Mouse (Mus musculus): ENCODE results near the gene Nudt22. TPM values are rescaled to one million over a fixed set of nuclear protein-coding genes. Genes with fewer than 3 reads are reported as not detected.

Gene Nudt22
- polyA plus RNA-seq (2015; fragmentation: Nextera tagmentation; extraction: Ambion mirVana) = 9.5 and 10.4 TPM in 2 replicates

DNA sequence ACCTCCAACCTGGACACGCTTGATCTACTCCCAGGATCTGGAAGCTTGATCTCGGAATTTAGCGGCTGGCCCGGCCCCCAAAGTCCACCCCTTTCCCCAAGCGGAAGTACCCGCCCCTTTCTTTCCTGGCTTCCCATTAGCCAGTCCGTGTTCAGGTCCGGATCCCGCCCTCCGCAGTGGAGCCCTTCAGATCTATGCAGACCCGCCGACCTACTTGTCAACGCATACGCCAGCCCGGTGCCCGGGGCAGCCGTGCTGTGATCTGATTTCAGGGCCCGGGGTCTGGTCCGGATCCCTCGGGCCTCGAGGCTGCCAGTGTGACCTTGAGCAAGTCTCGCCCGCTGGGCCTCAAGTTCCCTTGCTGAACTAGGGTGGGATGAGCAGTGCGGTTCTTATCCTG, at the start of gene Nudt22, which contains the start of gene Trpt1:
Gene Nudt22, minus strand, starts transcription at position 112 of the 400 bp plus-strand sequence.
Gene Trpt1, plus strand, starts transcription at position 126 of the 400 bp plus-strand sequence.
- Histone ChIP-seq H3K9me3 (replicated peaks) (no peaks in the 10 kb centered on the region), H3K4me3 (replicated peaks) (peak within 1 kb of the TSS; percentile 67), H3K27ac (replicated peaks) (peak within 1 kb of the TSS; percentile 67), H3K9ac (peak within 1 kb of the TSS; percentile 67), H3K36me3 (replicated peaks) (peaks cover 37% of the 10 kb centered on the region), H3K27me3 (no peaks in the 10 kb centered on the region), H3K4me2 (peak within 1 kb of the TSS; percentile 92), H3K4me1 (replicated peaks) (peaks cover 49% of the 10 kb centered on the region)
- ATAC-seq (ENCODE audit: insufficient read depth) = peak; percentile 63
- under 1% methylated on average over 24 of the region's 24 CpGs for WGBS (ENCODE audit: insufficient replicate concordance)

DNA sequence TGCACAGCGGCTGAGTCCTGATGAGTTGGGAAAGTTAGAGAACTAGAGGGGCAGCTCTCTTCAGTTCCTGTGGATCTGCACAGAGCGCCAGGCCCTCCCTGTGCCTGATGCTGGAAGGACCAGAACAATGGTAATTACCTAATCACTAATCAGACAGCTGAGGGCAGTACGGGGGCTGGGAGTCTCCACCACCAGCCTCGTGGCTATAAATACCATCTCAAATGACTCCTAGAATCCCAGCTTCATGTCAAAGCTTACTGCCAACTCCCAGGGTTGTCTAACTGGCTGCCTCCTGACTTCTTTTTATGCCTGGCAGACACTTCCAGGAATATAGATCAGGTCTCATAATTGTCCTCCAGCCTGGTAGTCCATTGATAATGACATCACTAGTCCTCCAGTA, 48.8 kb upstream of the Nudt22 start:
- WGBS (ENCODE audit: insufficient replicate concordance) = 49% methylated on average over 4 of the region's 4 CpGs
- no peak overlapping the region for H3K4me3 ChIP-seq (replicated peaks)
- no peaks in the 10 kb centered on the region for H3K36me3 ChIP-seq (replicated peaks)
- no peaks in the 10 kb centered on the region for H3K9me3 ChIP-seq (replicated peaks)
- peaks cover 11% of the 10 kb centered on the region for H3K4me1 ChIP-seq (replicated peaks)
- H3K27ac ChIP-seq (replicated peaks) = no peak overlapping the region
- no peak for ATAC-seq (ENCODE audit: insufficient read depth)
- no peak overlapping the region for H3K4me2 ChIP-seq
- H3K9ac ChIP-seq = no peak overlapping the region
- no peaks in the 10 kb centered on the region for H3K27me3 ChIP-seq

DNA sequence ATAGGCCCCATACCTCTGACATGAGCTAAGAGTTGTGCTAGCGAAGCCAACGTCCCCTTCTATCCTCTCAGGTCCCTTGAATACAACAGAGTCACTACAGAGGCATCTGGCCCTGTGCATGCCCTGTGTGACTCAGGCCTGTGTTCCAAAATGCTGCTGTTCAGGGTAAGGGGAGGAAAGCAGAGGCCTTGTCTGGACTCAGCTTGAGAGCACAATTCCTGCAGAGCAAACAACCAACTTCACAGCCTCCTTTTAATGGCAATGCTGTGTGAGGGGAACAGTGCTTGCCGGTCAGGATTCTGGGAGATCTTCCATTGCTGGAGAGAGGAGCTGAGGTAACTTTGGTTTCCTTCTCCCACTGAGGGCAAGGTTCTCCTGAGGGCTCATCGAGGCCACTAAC, 48.4 kb upstream of the Nudt22 start:
- H3K4me3 ChIP-seq (replicated peaks) = no peak overlapping the region
- peaks cover 11% of the 10 kb centered on the region for H3K4me1 ChIP-seq (replicated peaks)
- H3K27ac ChIP-seq (replicated peaks) = no peak overlapping the region
- 63% methylated on average over 4 of the region's 4 CpGs for WGBS (ENCODE audit: insufficient replicate concordance)
- no peak for ATAC-seq (ENCODE audit: insufficient read depth)
- H3K9me3 ChIP-seq (replicated peaks) = no peaks in the 10 kb centered on the region
- no peak overlapping the region for H3K4me2 ChIP-seq
- H3K36me3 ChIP-seq (replicated peaks) = no peaks in the 10 kb centered on the region
- no peak overlapping the region for H3K9ac ChIP-seq
- H3K27me3 ChIP-seq = no peaks in the 10 kb centered on the region

DNA sequence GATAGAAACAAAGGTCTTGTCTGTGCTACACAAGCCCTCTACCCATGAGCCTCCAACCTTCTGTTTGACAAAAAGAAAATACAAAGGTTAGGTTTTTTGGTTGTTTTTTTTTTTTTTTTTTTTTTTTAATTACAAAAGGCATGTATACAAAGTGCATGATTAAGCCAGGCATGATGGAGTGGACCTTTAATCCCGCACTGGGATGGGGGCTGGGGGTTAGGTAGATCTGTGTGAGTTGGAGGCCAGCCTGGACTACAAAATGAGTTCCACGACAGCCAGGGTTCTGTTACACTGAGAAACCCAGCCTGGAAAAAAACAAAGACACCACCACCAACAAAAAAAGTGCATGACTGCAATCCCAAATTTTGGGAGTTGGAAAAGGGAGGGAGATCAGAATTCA, 45.3 kb upstream of the Nudt22 start:
- H3K36me3 ChIP-seq (replicated peaks) = peaks cover 3% of the 10 kb centered on the region; the same call in 1 of the 2 replicates
- 79% methylated on average over 2 of the region's 2 CpGs for WGBS (ENCODE audit: insufficient replicate concordance)
- H3K9me3 ChIP-seq (replicated peaks) = no peaks in the 10 kb centered on the region
- H3K27ac ChIP-seq (replicated peaks) = peak overlapping the region; percentile 92
- ATAC-seq (ENCODE audit: insufficient read depth) = no peak
- H3K9ac ChIP-seq = peak overlapping the region; percentile 79
- H3K27me3 ChIP-seq = no peaks in the 10 kb centered on the region
- peak overlapping the region; percentile 73 for H3K4me3 ChIP-seq (replicated peaks)
- H3K4me2 ChIP-seq = peak overlapping the region; percentile 88
- H3K4me1 ChIP-seq (replicated peaks) = peaks cover 33% of the 10 kb centered on the region

DNA sequence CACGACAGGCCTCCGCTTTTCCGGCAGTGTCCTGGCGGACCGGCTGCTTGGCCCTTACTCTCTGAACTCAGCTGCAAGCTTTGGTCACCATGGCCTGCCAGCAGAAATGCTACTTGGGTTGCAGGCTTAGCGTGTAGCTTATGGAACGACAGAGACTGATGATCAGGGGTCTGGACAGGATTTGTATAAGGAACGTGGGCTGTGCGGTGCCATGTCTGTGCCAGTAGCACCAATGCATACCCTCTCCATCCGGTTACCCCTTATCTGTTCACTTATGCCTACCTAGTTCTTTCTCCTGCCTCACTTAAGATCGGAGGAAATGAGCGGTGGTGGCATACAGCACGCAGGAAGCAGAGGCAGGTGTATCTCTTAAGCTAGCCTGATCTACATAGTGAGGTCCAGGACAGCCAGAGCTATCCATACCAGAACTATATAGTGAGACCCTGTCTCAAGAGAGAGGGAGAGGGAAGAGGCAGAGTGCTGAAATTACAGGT, 44.8 kb upstream of the Nudt22 start:
- no peaks in the 10 kb centered on the region for H3K27me3 ChIP-seq
- peak overlapping the region; percentile 73 for H3K4me3 ChIP-seq (replicated peaks)
- H3K36me3 ChIP-seq (replicated peaks) = peaks cover 3% of the 10 kb centered on the region; the same call in 1 of the 2 replicates
- peaks cover 33% of the 10 kb centered on the region for H3K4me1 ChIP-seq (replicated peaks)
- peak overlapping the region; percentile 79 for H3K9ac ChIP-seq
- no peak for ATAC-seq (ENCODE audit: insufficient read depth)
- no peaks in the 10 kb centered on the region for H3K9me3 ChIP-seq (replicated peaks)
- 14% methylated on average over 13 of the region's 13 CpGs for WGBS (ENCODE audit: insufficient replicate concordance)
- H3K27ac ChIP-seq (replicated peaks) = peak overlapping the region; percentile 92
- H3K4me2 ChIP-seq = peak overlapping the region; percentile 88

DNA sequence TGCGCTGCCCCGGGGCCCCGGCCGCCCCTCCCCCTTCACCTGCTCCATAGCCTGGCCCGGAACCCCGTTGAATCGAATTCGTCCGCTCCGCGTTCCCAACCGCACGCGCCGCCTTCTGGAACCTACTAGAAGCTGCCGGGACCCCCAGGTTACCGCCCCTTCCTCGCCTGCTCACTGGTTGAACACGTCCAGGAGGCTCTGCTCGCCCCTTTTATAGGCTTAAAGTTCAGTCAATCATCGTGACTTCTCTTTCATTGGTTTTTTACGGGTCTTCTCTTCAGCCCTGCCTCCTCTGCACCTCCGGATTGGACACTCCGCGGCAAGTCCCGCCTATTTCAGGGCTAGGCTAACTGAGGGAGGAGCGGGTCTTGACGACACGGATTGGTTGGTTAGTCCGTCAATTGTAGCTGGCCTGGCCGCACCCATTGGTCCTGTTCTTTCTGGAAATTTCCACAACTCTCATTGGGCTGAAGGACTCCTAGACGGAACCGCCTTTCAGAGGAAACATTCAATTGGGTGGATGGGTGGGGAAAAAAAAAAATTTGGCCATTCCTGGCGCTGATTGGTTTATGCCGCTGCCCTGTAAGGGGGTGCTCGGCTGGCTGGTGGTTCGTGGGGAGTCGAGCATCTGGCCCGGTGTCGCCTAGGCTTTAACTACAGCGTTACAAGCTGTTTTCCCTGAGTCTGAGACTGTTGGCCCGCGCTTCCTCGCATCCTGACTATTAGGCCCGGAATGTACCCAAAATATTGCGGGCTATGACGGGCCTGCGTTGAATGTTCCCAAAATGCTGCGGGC, 44.1 kb upstream of the Nudt22 start, which contains the start of gene Stip1:
Gene Stip1, minus strand, starts transcription at position 127 of the 796 bp plus-strand sequence.
- WGBS (ENCODE audit: insufficient replicate concordance) = under 1% methylated on average over 49 of the region's 49 CpGs

DNA sequence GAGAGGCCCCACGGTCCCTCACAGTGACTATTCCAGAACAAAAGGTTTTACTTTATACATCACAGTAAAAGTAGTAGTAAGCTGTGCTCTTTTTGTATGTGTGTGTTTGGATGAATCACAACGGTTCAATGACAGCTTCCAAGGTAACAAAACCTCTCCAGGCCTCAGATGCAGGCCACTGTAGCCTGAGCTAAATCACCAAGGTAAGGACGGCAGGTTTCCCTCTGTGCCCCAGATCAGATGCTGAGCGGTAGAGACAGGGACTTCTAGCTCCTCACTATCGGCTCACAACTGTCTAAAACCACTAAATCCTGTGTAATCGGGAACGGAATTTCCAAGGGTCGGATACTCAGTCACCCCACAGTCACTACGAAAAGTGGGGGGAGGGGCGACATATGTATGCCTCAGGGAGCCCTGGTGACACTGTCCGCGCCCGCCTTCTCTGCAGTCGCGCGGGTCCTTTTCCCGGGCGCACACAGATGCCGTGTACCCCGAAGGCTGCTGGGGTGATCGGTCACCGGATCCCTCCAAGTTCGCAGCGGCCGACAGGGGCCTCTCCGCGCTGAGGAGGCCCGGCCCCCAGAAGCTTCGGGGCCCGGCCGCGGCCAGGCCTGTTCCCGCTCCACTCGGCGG, 43.3 kb upstream of the Nudt22 start:
- WGBS (ENCODE audit: insufficient replicate concordance) = 2% methylated on average over 35 of the region's 35 CpGs
- Histone ChIP-seq H3K9me3 (replicated peaks) (no peaks in the 10 kb centered on the region), H3K4me1 (replicated peaks) (peaks cover 33% of the 10 kb centered on the region), H3K36me3 (replicated peaks) (peaks cover 18% of the 10 kb centered on the region), H3K27me3 (no peaks in the 10 kb centered on the region), H3K4me2 (peak overlapping the region; percentile 80), H3K4me3 (replicated peaks) (peak overlapping the region; percentile 93), H3K9ac (peak overlapping the region; percentile 95), H3K27ac (replicated peaks) (peak overlapping the region; percentile 91)
- peak; percentile 2 for ATAC-seq (ENCODE audit: insufficient read depth)

More for the DNA sequence above, 44.1 kb upstream of the Nudt22 start, which contains the start of gene Stip1:
- Histone ChIP-seq H3K36me3 (replicated peaks) (peaks cover 10% of the 10 kb centered on the region), H3K4me1 (replicated peaks) (peaks cover 33% of the 10 kb centered on the region), H3K9me3 (replicated peaks) (no peaks in the 10 kb centered on the region), H3K9ac (peak within 1 kb of the TSS; percentile 95), H3K4me3 (replicated peaks) (peak within 1 kb of the TSS; percentile 93), H3K27me3 (no peaks in the 10 kb centered on the region), H3K4me2 (peak within 1 kb of the TSS; percentile 88), H3K27ac (replicated peaks) (peak within 1 kb of the TSS; percentile 92)
- ATAC-seq (ENCODE audit: insufficient read depth) = peak; percentile 96

DNA sequence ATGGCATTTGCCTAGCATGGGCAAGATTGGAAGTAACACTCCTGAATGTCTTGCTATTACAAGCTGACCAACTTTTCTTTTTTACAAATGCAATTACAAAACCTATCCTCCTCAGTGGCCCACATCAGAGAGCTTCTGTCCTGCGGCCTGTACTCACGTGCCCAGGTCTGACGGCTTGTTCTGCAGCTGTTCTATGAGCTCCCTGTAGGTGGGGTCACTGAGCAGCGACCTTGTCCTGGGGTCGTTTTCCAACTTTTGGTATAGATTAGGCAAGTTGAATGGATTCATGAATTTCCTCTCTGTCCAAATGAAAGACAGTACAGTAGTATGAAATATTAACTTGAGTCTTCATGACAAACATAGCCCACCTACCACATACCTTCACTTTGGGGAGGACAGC, 38.1 kb upstream of the Nudt22 start:
- Histone ChIP-seq H3K4me2 (no peak overlapping the region), H3K4me1 (replicated peaks) (peaks cover 21% of the 10 kb centered on the region), H3K36me3 (replicated peaks) (peaks cover 69% of the 10 kb centered on the region), H3K27me3 (no peaks in the 10 kb centered on the region), H3K9me3 (replicated peaks) (no peaks in the 10 kb centered on the region), H3K9ac (no peak overlapping the region), H3K4me3 (replicated peaks) (no peak overlapping the region), H3K27ac (replicated peaks) (no peak overlapping the region)
- ATAC-seq (ENCODE audit: insufficient read depth) = no peak
- WGBS (ENCODE audit: insufficient replicate concordance) = 88% methylated on average over 5 of the region's 5 CpGs

DNA sequence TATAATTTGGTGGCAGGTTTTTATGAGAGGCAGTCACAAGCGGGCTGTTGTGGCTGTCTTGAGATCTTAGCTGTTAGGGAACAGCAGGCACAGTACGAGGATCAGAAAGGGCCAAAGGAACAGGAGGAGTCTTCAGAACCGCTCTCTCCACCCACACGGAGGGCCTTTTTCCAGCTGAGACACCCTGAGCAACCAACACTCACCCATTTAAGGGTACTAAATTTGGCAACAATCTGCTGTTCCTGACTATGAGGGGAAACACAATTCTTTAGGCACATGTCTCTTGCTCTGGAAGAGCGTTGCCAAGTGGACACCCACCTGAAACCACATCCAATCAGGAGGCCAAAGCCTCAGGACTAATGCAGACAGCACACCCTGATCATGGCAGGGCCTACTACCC, 33.6 kb upstream of the Nudt22 start:
- H3K4me1 ChIP-seq (replicated peaks) = no peaks in the 10 kb centered on the region
- no peaks in the 10 kb centered on the region for H3K9me3 ChIP-seq (replicated peaks)
- no peak for ATAC-seq (ENCODE audit: insufficient read depth)
- no peak overlapping the region for H3K4me2 ChIP-seq
- 86% methylated on average over 5 of the region's 5 CpGs for WGBS (ENCODE audit: insufficient replicate concordance)
- no peak overlapping the region for H3K9ac ChIP-seq
- H3K4me3 ChIP-seq (replicated peaks) = no peak overlapping the region
- H3K27me3 ChIP-seq = no peaks in the 10 kb centered on the region
- H3K36me3 ChIP-seq (replicated peaks) = peaks cover 99% of the 10 kb centered on the region
- H3K27ac ChIP-seq (replicated peaks) = no peak overlapping the region

DNA sequence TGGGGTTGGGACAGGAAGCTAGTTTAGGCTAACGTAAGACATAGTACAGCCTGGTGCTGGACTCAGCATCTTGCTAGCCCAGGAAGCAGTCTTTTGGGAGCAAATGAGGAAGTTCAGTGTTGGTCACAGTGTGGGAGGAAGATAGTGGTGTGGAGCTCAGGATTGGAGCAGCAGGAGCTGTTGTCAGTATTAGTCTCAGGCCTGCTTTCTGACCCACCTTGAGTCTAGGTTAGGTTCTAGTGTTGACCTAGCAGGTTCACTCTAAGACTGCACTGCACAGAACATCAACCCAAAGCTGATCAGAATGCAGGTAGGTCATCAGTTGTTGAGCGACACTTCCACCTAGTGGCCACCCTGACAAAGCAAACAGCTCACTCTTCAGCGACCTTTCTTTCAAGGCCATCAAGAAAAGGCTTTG, 24.3 kb upstream of the Nudt22 start:
- Histone ChIP-seq H3K27ac (replicated peaks) (peak overlapping the region; percentile 92), H3K4me2 (peak overlapping the region; percentile 88), H3K9me3 (replicated peaks) (no peaks in the 10 kb centered on the region), H3K9ac (peak overlapping the region; percentile 84; the same call in 1 of the 2 replicates), H3K4me3 (replicated peaks) (peak overlapping the region; percentile 73), H3K27me3 (no peaks in the 10 kb centered on the region), H3K36me3 (replicated peaks) (peaks cover 75% of the 10 kb centered on the region), H3K4me1 (replicated peaks) (peaks cover 46% of the 10 kb centered on the region)
- ATAC-seq (ENCODE audit: insufficient read depth) = no peak
- WGBS (ENCODE audit: insufficient replicate concordance) = 20% methylated on average over 3 of the region's 3 CpGs

DNA sequence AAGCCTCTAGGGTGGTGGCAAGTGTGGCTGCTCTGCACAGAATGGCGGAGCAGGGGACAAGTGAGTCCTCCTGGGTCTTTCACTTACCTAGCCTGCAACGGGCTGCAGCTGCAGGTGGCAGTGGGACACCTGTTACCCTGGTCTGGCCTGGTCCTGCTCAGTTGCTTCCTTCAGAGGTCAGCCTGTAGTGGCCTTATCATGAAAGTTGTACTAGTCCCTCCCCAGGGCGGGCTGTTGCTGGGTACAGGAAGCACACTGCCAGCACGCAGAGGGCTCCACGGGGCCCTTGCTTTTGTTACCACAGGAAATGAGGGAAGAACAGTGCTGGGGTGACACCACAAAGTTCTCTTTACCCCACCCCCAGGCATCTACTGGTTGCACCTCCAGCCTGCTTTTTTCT, 23.3 kb upstream of the Nudt22 start, which contains the start of gene Fermt3:
Gene Fermt3, minus strand, starts transcription at position 279 of the 400 bp plus-strand sequence.
- peak within 1 kb of the TSS; percentile 84 for H3K9ac ChIP-seq
- H3K36me3 ChIP-seq (replicated peaks) = peaks cover 72% of the 10 kb centered on the region
- no peaks in the 10 kb centered on the region for H3K27me3 ChIP-seq
- H3K27ac ChIP-seq (replicated peaks) = peak within 1 kb of the TSS; percentile 92
- H3K4me2 ChIP-seq = peak within 1 kb of the TSS; percentile 88
- no peaks in the 10 kb centered on the region for H3K9me3 ChIP-seq (replicated peaks)
- peaks cover 46% of the 10 kb centered on the region for H3K4me1 ChIP-seq (replicated peaks)
- H3K4me3 ChIP-seq (replicated peaks) = peak within 1 kb of the TSS; percentile 73
- 12% methylated on average over 5 of the region's 5 CpGs for WGBS (ENCODE audit: insufficient replicate concordance)
- peak; percentile 82 for ATAC-seq (ENCODE audit: insufficient read depth)

All from liver, embryonic 15.5 days (tissue).